Mouse (Mus musculus) myocyte (in vitro differentiated cells): ENCODE data around the gene Nelfb. TPM values are rescaled to one million over a fixed set of nuclear protein-coding genes. Genes with fewer than 3 reads are reported as not detected.
A peak's percentile ranks its signal among the peaks of the same experiment; 100 is the strongest.

Experiments
- H3K27me3 ChIP-seq: one replicate; pipeline ENCODE4 v1.6.1; 2011; ENCODE audit not compliant: control insufficient read depth, insufficient read depth, insufficient read length
- H3K36me3 ChIP-seq: one replicate; pipeline ENCODE4 v1.6.1; 2011; ENCODE audit not compliant: control insufficient read depth, insufficient read depth
- H3K4me2 ChIP-seq: one replicate; pipeline ENCODE4 v1.6.1; 2011; ENCODE audit warnings: low read depth, control low read depth
- H3K4me3 ChIP-seq: one replicate; pipeline ENCODE4 v1.5.1; 2011; ENCODE audit warnings: mild to moderate bottlenecking, control low read depth, moderate library complexity
- H3K79me2 ChIP-seq: one replicate; pipeline ENCODE4 v1.6.1; 2011; ENCODE audit not compliant: control insufficient read depth, insufficient read depth
- H3ac ChIP-seq: one replicate; pipeline ENCODE4 v1.6.1; 2011; ENCODE audit not compliant: control insufficient read depth, insufficient read length
- CEBPB ChIP-seq: IDR thresholded peaks from 2 replicates; pipeline ENCODE4 v1.6.1; 2011; ENCODE audit warnings: mild to moderate bottlenecking, moderate library complexity; ENCODE audit not compliant: poor library complexity, insufficient read depth, severe bottlenecking
- E2F4 ChIP-seq: IDR thresholded peaks from one replicate; pipeline ENCODE4 v1.6.1; 2011; ENCODE audit warnings: mild to moderate bottlenecking, control low read depth, moderate library complexity; ENCODE audit not compliant: insufficient read depth
- MAX ChIP-seq: IDR thresholded peaks from one replicate; pipeline ENCODE4 v1.6.1; 2011; ENCODE audit warnings: low read depth, mild to moderate bottlenecking, control low read depth
- MYOD1 ChIP-seq, 3 experiments: IDR thresholded peaks; one replicate each; pipeline ENCODE4 v1.6.1; 2011; ENCODE audit warnings: control low read depth in 2 of 3, low read depth in 2 of 3, mild to moderate bottlenecking in 2 of 3, moderate library complexity in 1 of 3; ENCODE audit not compliant: insufficient read length in 2 of 3, control insufficient read depth in 1 of 3
- MYOG ChIP-seq, 3 experiments: IDR thresholded peaks; one replicate each; pipeline ENCODE4 v1.6.1; 2011; ENCODE audit warnings: control low read depth in 2 of 3, low read depth in 2 of 3, mild to moderate bottlenecking in 2 of 3; ENCODE audit not compliant: insufficient read length in 2 of 3, control insufficient read depth in 1 of 3, insufficient read depth in 1 of 3
- POLR2A ChIP-seq: IDR thresholded peaks from one replicate; pipeline ENCODE4 v1.6.1; 2011; ENCODE audit warnings: low read depth, mild to moderate bottlenecking, control low read depth, moderate library complexity; ENCODE audit not compliant: insufficient read length
- POLR2AphosphoS2 ChIP-seq: IDR thresholded peaks from one replicate; pipeline ENCODE4 v1.6.1; 2011; ENCODE audit warnings: low read depth, control low read depth; ENCODE audit not compliant: insufficient read length
- REST ChIP-seq: IDR thresholded peaks from one replicate; pipeline ENCODE4 v1.6.1; 2011; ENCODE audit warnings: mild to moderate bottlenecking, control low read depth, moderate library complexity; ENCODE audit not compliant: insufficient read depth, insufficient read length
- SRF ChIP-seq: IDR thresholded peaks from one replicate; pipeline ENCODE4 v1.6.1; 2011; ENCODE audit warnings: low read depth; ENCODE audit not compliant: control insufficient read depth, insufficient read length
- TCF12 ChIP-seq: IDR thresholded peaks from one replicate; pipeline ENCODE4 v1.6.1; 2011; ENCODE audit warnings: mild to moderate bottlenecking, control low read depth; ENCODE audit not compliant: poor library complexity, insufficient read depth, severe bottlenecking
- TCF3 ChIP-seq: IDR thresholded peaks from one replicate; pipeline ENCODE4 v1.6.1; 2011; ENCODE audit warnings: low read depth, control low read depth; ENCODE audit not compliant: insufficient read length
- USF1 ChIP-seq: IDR thresholded peaks from one replicate; pipeline ENCODE4 v1.6.1; 2011; ENCODE audit warnings: low read depth, mild to moderate bottlenecking, control low read depth, moderate library complexity
- polyA plus RNA-seq: library from polyadenylated mRNA; unstranded; fragments of >200 nt; fragmentation: generic; extraction: Trizol; gene quantifications from one replicate; pipeline ENCODE4 v1.2.1, GENCODE M21; 2012; ENCODE audit warnings: missing spikeins

Nelfb gene
- polyA plus RNA-seq, 1 experiment: 55.8 TPM

GRCm38 (mm10) chr2:25179566-25180217, 31.6 kb downstream of the Nelfb start:
- Histone ChIP-seq H3K27me3 (no peaks in the 10 kb centered on the region), H3ac (no peak overlapping the region), H3K4me3 (peak overlapping the region; percentile 25), H3K36me3 (no peaks in the 10 kb centered on the region), H3K79me2 (no peaks in the 10 kb centered on the region), H3K4me2 (peak overlapping the region; percentile 91)
- TF ChIP-seq POLR2AphosphoS2: no peak
- no peak for TF ChIP-seq CEBPB
- TF ChIP-seq E2F4: no peak
- TF ChIP-seq SRF: no peak
- TF ChIP-seq TCF3: no peak
- no peak for TF ChIP-seq MAX
- no peak for TF ChIP-seq REST
- TF ChIP-seq TCF12: no peak

- Histone ChIP-seq H3K27me3 (no peaks in the 10 kb centered on the region), H3K79me2 (no peaks in the 10 kb centered on the region)
These were observed 32.9 kb downstream of the Nelfb start for GRCm38 (mm10) chr2:25178285-25178972.

DNA sequence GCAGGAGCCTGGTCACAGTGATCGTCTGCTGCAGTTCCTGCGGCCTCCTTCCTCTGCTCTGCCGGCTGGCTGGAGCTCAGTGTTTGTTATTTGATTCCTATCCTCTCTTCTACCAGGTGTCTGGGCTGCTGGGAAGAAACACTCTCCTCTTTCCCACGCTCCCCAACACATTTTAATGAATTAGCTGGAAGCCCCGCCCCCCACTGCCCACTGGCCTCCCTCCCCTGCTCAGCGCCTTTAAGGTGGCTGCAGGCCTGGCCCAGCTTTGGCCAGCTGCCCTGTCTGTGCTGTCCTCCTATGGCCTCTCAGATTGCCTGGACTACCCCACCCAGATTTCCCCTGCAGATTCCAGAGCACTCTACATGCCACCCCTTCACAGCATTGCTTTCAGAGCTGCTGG, 33.6 kb downstream of the Nelfb start:
- Histone ChIP-seq H3ac (no peak overlapping the region), H3K4me3 (no peak overlapping the region), H3K36me3 (no peaks in the 10 kb centered on the region), H3K79me2 (no peaks in the 10 kb centered on the region), H3K4me2 (peak overlapping the region; percentile 27), H3K27me3 (no peaks in the 10 kb centered on the region)
- TF ChIP-seq CEBPB (no peak), USF1 (no peak), MYOD1 (IDR thresholded peaks at IDR 0.05; ENCODE audit: control insufficient read depth in 1 of 3, insufficient read length in 2 of 3, low read depth in 2 of 3) (no peak), E2F4 (no peak), TCF3 (no peak), SRF (no peak), MYOG (IDR thresholded peaks at IDR 0.05; ENCODE audit: control insufficient read depth in 1 of 3, insufficient read depth in 1 of 3, insufficient read length in 2 of 3, low read depth in 2 of 3) (no peak), POLR2AphosphoS2 (no peak), TCF12 (no peak), REST (no peak)

More at GRCm38 (mm10) chr2:25178285-25178972, 32.9 kb downstream of the Nelfb start:
- TF ChIP-seq MYOG (IDR thresholded peaks at IDR 0.05; ENCODE audit: control insufficient read depth in 1 of 3, insufficient read depth in 1 of 3, insufficient read length in 2 of 3, low read depth in 2 of 3) (no peak), CEBPB (no peak), POLR2A (no peak), TCF3 (no peak), POLR2AphosphoS2 (no peak), TCF12 (no peak), USF1 (no peak), MAX (no peak), MYOD1 (IDR thresholded peaks at IDR 0.05; ENCODE audit: control insufficient read depth in 1 of 3, insufficient read length in 2 of 3, low read depth in 2 of 3) (no peak), SRF (no peak), E2F4 (no peak)
- H3ac ChIP-seq: no peak overlapping the region
- H3K4me3 ChIP-seq: no peak overlapping the region
- no peak overlapping the region for H3K4me2 ChIP-seq
- no peaks in the 10 kb centered on the region for H3K36me3 ChIP-seq

- no peaks in the 10 kb centered on the region for H3K79me2 ChIP-seq
- no peaks in the 10 kb centered on the region for H3K27me3 ChIP-seq
- no peak overlapping the region for H3ac ChIP-seq
- H3K4me3 ChIP-seq: no peak overlapping the region
- H3K36me3 ChIP-seq: no peaks in the 10 kb centered on the region
- H3K4me2 ChIP-seq: peak overlapping the region; percentile 27
- peak in 1 of 3 experiments; percentile 36 for TF ChIP-seq MYOD1 (IDR thresholded peaks at IDR 0.05; ENCODE audit: control insufficient read depth in 1 of 3, insufficient read length in 2 of 3, low read depth in 2 of 3)
- no peak for TF ChIP-seq TCF3
These were observed 34.2 kb downstream of the Nelfb start for GRCm38 (mm10) chr2:25177076-25177475.

DNA sequence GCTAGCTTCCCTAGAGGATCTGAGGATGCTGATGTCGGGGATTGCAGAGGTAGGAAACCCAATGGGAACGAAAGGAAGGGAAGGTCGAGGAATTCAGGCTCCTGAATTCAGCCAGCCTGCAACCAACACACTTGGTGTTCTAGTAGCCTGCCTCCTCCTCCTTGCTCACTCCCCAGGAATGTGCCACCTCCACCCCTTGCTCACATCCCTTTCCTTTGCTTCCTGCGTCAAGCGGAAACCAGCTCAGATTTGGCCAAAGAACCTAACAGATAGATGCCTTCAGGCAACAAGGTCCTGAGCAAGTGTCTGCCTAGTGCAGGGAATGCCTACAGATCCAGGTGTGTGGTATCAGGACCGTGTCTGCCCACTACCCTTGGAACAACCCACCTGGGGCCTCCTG, 34.7 kb downstream of the Nelfb start:
- no peak overlapping the region for H3K4me3 ChIP-seq
- no peaks in the 10 kb centered on the region for H3K79me2 ChIP-seq
- no peaks in the 10 kb centered on the region for H3K27me3 ChIP-seq
- H3K36me3 ChIP-seq: no peaks in the 10 kb centered on the region
- TF ChIP-seq USF1 (no peak), SRF (no peak), E2F4 (no peak), POLR2AphosphoS2 (no peak), MYOG (IDR thresholded peaks at IDR 0.05; ENCODE audit: control insufficient read depth in 1 of 3, insufficient read depth in 1 of 3, insufficient read length in 2 of 3, low read depth in 2 of 3) (no peak), CEBPB (no peak), TCF12 (no peak), TCF3 (no peak), REST (no peak), MAX (no peak), MYOD1 (IDR thresholded peaks at IDR 0.05; ENCODE audit: control insufficient read depth in 1 of 3, insufficient read length in 2 of 3, low read depth in 2 of 3) (no peak), POLR2A (no peak)
- peak overlapping the region; percentile 27 for H3K4me2 ChIP-seq
- H3ac ChIP-seq: no peak overlapping the region
